Mouse (Mus musculus): ENCODE results near the gene Arid1b.

DNA sequence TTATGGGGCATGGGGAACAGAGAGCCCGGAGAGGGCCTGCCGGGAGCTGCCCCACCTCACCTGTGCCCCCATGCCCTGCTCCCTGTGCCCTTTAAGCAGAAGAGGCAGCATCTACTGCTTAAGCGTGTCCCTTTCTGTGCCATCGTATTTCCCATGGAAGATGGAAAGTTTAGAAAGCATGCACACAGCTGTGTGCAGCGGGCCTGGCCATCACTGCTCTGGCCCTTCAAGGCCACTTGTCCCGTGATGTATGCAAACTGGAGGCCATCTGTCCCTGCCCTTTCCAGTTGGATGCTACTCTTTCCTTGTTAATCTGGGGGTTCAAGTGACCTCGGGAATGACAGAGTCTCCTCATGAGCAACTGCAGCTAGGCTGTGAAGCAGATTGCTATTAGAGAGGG lies 163.5 kb downstream of the Arid1b start:
- TF ChIP-seq CTCF (IDR thresholded peaks at IDR 0.05; ENCODE audit: low read depth, low read length), result no peak
- TF ChIP-seq GATA1 (IDR thresholded peaks at IDR 0.05; ENCODE audit: borderline replicate concordance, low read length), result no peak
- no peak for TF ChIP-seq GATA2 (IDR thresholded peaks at IDR 0.05; ENCODE audit: borderline replicate concordance, low read depth, low read length)
- TF ChIP-seq TAL1 (conservative IDR thresholded peaks at IDR 0.05; ENCODE audit: low read depth, low read length), result no peak
- no peak for TF ChIP-seq POLR2AphosphoS5 (IDR thresholded peaks at IDR 0.05; ENCODE audit: insufficient replicate concordance, low read depth, low read length)
